Mouse (Mus musculus) cortical plate, adult 2 months (tissue): ENCODE measurements around the gene Guca1a.

Experiments
- CTCF ChIP-seq: fragments of 200-500 bp; IDR thresholded peaks from 2 replicates; pipeline ENCODE4 v1.5.1; 2011; ENCODE audit warnings: mild to moderate bottlenecking, control low read depth, low read length; ENCODE audit not compliant: insufficient read depth; ENCODE audit errors: extremely low read depth
- POLR2A ChIP-seq: fragments of 200-500 bp; IDR thresholded peaks from 2 replicates; pipeline ENCODE4 v1.6.1; 2011; ENCODE audit warnings: mild to moderate bottlenecking, low read length, control low read depth; ENCODE audit not compliant: insufficient read depth; ENCODE audit errors: extremely low read depth

- no peak for TF ChIP-seq CTCF
- no peak for TF ChIP-seq POLR2A
Observed at GRCm38 (mm10) chr17:47361343-47361742, 39.0 kb downstream of the Guca1a start.
